Mouse (Mus musculus) kidney, postnatal 4 days (tissue): ENCODE measurements around the gene Acot13.
"Not testable (repeated sequence)": the region's sequence is repeated elsewhere in the genome, so short reads cannot be mapped to it uniquely, and the experiment has no call there.

Experiments
- DNase-seq, 2 experiments: peaks; one replicate each; pipeline ENCODE4 v3.0.0; 2021; ENCODE audit warnings: mixed read lengths in 2 of 2

The Acot13 gene

GRCm38 (mm10) chr13:24781916-24782315 is 49.4 kb downstream of the Acot13 start:
- peak in 1 of 2 experiments; percentile 26 for DNase-seq

- DNase-seq: peak in 1 of 2 experiments; percentile 31
Measured at GRCm38 (mm10) chr13:24778706-24779380, 52.5 kb downstream of the Acot13 start.

GRCm38 (mm10) chr13:24778026-24778425 is 53.3 kb downstream of the Acot13 start:
- DNase-seq: no peak

- DNase-seq: peak; percentile 58 to 66
Measured at GRCm38 (mm10) chr13:24776146-24776844, 55.0 kb downstream of the Acot13 start.

- DNase-seq: not testable (repeated sequence)
Measured at GRCm38 (mm10) chr13:24771482-24771881, 59.9 kb downstream of the Acot13 start.
